Mouse (Mus musculus): ENCODE measurements at regions not wholly inside any gene's neighbourhood (a gene's known extent, or its start where the extent isn't known, plus 50 kb on each side); places are given as distances from the start of the nearest gene placed in this dataset.

DNA sequence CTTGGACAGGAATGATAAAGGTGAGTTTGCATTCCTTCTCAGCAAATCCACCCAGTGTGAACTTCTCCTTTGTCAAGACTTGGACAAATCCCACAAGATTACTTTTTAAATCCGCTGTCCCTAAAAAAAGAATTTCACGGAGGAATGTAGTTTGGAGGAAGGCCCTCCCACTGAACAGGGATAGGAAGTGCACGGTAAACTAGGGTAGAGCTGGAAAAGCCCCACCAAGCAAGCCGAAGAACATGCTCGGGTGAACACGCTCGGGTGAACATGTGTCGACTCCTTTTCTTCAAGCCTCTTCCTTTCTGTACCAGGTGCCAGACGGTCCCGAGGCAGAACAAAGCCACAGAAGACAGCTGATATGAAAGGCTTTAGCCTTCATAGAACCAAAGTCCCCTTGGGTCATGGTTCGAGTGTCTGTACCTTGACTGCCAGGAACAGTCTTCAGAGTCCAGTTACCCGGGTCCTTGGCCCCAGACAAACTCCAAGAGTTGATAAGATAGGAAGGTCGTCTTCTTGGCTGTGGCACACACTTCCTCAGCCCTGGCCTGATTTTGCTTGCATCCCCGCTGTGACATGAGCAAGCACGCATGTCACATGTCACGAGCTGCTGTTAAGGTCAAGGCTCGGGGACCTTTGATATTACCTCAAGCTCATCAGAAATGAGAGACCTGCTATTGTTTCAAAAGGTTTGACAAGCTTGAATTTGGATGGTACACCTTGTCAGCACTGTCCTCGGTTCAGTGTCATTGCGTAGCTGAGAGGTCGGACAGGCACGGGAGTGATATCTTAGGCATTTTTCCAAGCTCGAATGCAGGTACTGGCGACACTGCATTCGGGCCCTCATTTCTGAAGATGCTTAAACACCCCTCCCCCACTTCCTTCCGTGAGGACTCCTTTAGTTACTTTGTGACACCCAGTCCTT lies 51.5 kb upstream of the Ryk start:
- ATAC-seq (ENCODE audit: poor library complexity, severe bottlenecking), result no peak

- peak; percentile 83 for ATAC-seq (ENCODE audit: poor library complexity, severe bottlenecking)
Observed at GRCm38 (mm10) chr9:102784329-102785026, 50.2 kb upstream of the Ryk start.

Measured in megakaryocyte, adult 5-6 weeks (primary cell).